Mouse (Mus musculus): ENCODE results near the gene Errfi1.
"Not testable (repeated sequence)": the region's sequence is repeated elsewhere in the genome, so short reads cannot be mapped to it uniquely, and the experiment has no call there.

GRCm38 (mm10) chr4:150908512-150908911, 54.8 kb downstream of the Errfi1 start:
- TF ChIP-seq POLR2A (IDR thresholded peaks at IDR 0.05; ENCODE audit: low read depth, low read length); CTCF (IDR thresholded peaks at IDR 0.05; ENCODE audit: borderline replicate concordance, insufficient read depth, low read length): not testable (repeated sequence)
